Mouse (Mus musculus) embryonic stem cell, embryonic (primary cell): ENCODE measurements around the gene Fbp2.

Experiments
- CTCF ChIA-PET, 4 experiments: fragments of 300-600 bp in 2 of 4; fragments of 350-600 bp in 2 of 4; sonication (Branson Sonifier 250); formaldehyde crosslinking; loops; one replicate each; lab custom pipeline; 2022; ENCODE audit warnings: inconsistent platforms in 2 of 4; lab: Charles Lee
- POLR2A ChIA-PET, 4 experiments: fragments of 300-600 bp in 2 of 4; fragments of 350-600 bp in 2 of 4; sonication (Branson Sonifier 250); formaldehyde crosslinking; loops; one replicate each; lab custom pipeline; 2022; ENCODE audit warnings: antibody characterized with exemption in 4 of 4, inconsistent platforms in 1 of 4; lab: Charles Lee

Fbp2 gene

DNA sequence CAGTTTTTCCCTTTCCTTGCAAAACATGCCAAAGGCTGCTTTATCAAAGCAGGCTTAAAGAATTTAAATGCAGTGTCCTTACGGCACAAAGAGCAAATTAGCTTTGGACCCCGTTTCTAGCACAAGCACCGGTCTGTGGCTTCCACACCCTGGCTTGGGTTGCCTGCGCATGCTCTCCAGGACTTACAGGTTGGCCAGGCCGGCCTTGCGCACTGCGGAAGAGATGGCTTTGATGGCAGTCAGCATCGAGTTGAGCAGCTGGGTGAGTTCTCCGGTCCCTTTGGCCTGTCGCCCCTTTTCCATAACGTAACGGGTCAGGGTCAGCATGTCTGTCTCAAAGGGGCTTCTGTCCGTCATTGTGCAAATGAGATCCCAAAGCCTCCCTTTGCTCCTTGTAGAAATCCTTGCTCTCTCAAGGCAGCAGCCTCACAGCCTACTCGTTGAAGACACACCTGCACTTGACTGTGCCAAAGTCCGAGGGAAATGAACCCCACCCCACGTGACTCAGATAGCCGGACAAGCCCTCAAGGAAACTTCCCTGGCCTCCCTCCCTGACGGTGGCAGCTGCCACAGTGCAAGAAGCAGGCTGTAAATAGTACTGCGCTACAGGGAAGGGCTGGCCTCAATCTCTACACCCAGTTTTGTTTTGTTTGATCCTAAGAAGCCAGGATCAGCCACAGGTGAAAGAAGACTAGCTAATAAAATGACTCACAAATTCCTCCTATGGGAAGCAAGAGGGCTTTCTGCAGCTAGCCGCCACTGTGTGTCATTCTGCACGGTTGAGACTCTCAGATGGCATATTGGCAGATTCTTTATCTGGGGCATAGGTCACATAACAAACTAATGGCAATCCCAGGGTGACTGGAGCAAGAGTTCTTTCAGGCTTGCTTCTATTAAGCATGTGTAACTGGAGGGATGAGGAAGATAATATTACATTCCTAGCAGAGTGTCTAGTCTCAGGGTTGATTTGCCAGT is at the start of gene Fbp2:
Fbp2 (minus strand) TSS at position 482 of the 975 bp plus-strand sequence.
- ChIA-PET CTCF (interaction anchor here in 3 of 4 experiments (0.6 to 0.7 kb wide), 7 partner anchors 11 to 1416 kb away, joined by 3 to 8 read pairs (median 4); partner anchors contain the start of gene 6720489N17Rik (in 1 of the 3)), POLR2A (interaction anchor here in 3 of 4 experiments (0.6 to 2.7 kb wide), 4 partner anchors 11 to 53 kb away, joined by 3 to 9 read pairs (median 4); no protein-coding TSS in a partner anchor)

- CTCF ChIA-PET = interaction anchor here in 1 of 4 experiments (0.6 kb wide), 1 partner anchor 119 kb away, joined by 4 read pairs; no protein-coding TSS in a partner anchor
- POLR2A ChIA-PET = interaction anchor here in 1 of 4 experiments (1.3 kb wide), 1 partner anchor 30 kb away, joined by 4 read pairs; no protein-coding TSS in a partner anchor
Measured at GRCm38 (mm10) chr13:62907527-62908162, 49.4 kb upstream of the Fbp2 start.

DNA sequence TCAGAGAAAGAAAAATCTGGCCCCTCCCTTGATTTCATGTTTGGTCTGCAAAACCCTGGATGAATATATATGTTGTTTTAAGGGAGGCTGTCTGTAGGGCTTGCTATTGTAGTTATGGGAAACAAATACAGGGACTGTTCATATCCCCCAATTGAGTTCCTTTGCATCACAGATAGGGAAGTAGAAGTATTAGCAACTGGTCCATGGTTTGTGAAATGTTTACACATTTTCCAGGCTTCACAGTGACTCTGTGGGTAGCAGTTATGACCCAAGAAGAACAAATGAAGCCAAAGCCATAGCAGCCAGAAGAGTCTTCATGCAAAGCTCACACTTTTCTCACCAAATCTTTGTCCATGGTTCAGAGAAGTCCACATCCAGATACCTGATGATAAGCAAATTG is 42.9 kb upstream of the Fbp2 start:
- ChIA-PET CTCF (no interaction called here), POLR2A (no interaction called here)

DNA sequence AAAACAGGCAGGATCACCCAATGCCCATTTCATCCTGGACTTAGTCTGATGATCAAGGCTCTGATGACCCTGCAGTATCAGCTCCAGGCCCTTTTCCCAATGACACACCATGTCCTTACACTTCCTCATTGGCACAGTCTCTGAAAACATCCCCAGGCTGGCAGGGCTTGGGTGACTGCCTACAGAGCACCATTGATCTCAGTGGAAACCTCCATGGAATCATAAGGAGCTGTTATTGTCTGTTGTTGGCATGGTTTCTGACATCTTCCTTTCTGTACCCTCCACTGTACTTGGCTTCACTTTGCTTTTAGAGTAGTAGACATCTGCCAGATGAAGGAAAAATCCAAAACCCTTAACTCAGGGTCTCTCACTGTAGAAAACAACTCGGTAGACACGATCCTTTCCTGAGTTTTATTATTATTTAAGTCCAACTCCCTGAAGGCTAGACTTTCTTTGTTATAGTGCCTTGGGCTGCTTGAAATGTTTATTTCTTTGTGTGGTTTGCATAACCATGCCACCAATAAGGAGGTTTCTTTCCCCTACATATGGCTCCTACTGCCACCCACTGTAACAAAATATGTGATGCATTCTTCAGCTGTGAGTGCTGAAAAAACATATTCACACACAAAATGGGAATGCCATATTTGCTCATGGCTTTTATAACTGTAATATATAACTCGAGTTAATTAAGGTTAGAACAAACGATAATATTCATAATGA is 39.9 kb upstream of the Fbp2 start:
- ChIA-PET POLR2A (no interaction called here), CTCF (no interaction called here)

- CTCF ChIA-PET = interaction anchor here in 1 of 4 experiments (0.7 kb wide), 1 partner anchor 24 kb away, joined by 5 read pairs; no protein-coding TSS in a partner anchor
- POLR2A ChIA-PET = interaction anchor here in 1 of 4 experiments (0.6 kb wide), 1 partner anchor 411 kb away, joined by 3 read pairs; no protein-coding TSS in a partner anchor
Measured at GRCm38 (mm10) chr13:62893044-62893842, 35.0 kb upstream of the Fbp2 start.

DNA sequence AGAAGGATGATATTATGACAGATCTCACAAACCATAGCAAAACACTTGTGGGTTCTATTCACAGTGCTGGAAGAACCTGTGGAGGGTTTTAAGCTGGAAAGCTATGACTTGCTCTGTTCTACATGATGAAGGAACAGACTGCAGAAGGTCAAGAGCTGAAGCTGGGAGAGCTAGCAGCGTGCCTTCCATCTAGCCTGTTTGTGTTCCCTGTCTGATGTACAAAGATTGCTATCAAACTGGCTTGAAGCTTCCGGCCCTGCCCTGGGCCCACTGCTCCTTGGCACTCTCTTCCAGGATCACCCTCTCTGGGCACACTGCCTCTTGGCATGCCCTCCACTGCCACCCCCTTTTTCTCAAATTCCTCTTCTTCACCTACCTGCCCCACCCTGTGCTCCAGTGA is 31.1 kb upstream of the Fbp2 start:
- POLR2A ChIA-PET = interaction anchor here in 1 of 4 experiments (1.5 to 1.7 kb wide), 2 partner anchors 9 to 13 kb away, joined by 4 to 7 read pairs; no protein-coding TSS in a partner anchor
- CTCF ChIA-PET = no interaction called here

GRCm38 (mm10) chr13:62887712-62888441 is 29.7 kb upstream of the Fbp2 start, which contains the start of gene Fbp1:
Gene Fbp1 (minus strand): TSS chr13:62888282.
- ChIA-PET POLR2A (interaction anchor here in 1 of 4 experiments (0.9 to 1.7 kb wide), 2 partner anchors 7 to 22 kb away, joined by 3 to 7 read pairs; no protein-coding TSS in a partner anchor), CTCF (no interaction called here)

DNA sequence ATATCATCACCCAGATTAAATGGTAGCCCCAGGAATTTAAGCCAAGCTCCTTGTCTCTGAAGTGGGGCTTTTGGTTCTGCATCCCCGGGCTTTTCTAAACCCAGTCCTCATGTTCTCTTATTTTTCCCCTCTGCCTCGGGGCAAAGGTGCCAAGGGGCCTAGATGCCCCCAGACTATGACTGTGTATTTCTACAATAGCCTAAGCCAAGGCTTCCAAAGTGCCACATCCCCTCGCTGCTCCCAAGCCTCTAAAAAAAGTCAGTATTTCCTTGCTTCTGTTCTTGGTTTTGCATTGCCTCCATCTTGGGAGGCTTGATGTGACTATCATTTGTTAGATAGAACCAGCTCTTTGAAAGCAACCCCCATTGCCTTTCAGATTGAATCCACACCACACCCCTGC is 26.3 kb upstream of the Fbp2 start:
- ChIA-PET POLR2A (no interaction called here), CTCF (interaction anchor here in 1 of 4 experiments (0.5 kb wide), 1 partner anchor 35 kb away, joined by 3 read pairs; no protein-coding TSS in a partner anchor)

DNA sequence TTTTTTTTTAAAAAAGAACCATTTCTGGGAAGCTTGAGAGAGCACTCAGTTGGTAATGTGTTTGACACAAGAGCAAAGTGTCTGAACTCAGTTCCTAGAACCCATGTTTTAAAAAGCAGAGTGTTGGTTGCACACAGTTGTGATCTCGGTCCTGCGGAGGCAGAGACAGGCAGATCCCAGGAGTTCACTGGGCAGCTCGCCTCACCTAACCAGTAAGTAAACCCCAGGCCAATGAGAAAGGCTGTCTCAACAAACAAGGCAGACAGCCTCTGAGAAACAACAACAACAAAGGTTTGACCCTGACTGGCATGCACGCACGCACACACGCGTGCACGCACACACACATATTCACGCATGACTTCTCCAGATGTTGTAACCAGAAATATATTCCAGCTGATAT is 25.7 kb upstream of the Fbp2 start:
- CTCF ChIA-PET = interaction anchor here in 1 of 4 experiments (0.5 kb wide), 1 partner anchor 36 kb away, joined by 3 read pairs; no protein-coding TSS in a partner anchor
- POLR2A ChIA-PET = no interaction called here

GRCm38 (mm10) chr13:62883436-62883835 is 25.2 kb upstream of the Fbp2 start:
- ChIA-PET POLR2A (interaction anchor here in 1 of 4 experiments (1.1 kb wide), 1 partner anchor 22 kb away, joined by 3 read pairs; no protein-coding TSS in a partner anchor), CTCF (no interaction called here)

- POLR2A ChIA-PET = interaction anchor here in 1 of 4 experiments (1.1 kb wide), 1 partner anchor 22 kb away, joined by 3 read pairs; no protein-coding TSS in a partner anchor
- CTCF ChIA-PET = no interaction called here
Measured at GRCm38 (mm10) chr13:62882856-62883255, 24.6 kb upstream of the Fbp2 start.

GRCm38 (mm10) chr13:62881336-62881735 is 23.1 kb upstream of the Fbp2 start:
- CTCF ChIA-PET = interaction anchor here in 2 of 4 experiments (0.7 to 1.7 kb wide), 2 partner anchors 475 to 705 kb away, joined by 4 to 11 read pairs; no protein-coding TSS in a partner anchor
- POLR2A ChIA-PET = interaction anchor here in 1 of 4 experiments (2.3 kb wide), 1 partner anchor 8 kb away, joined by 7 read pairs; the partner anchor contains the start of gene Fbp1

GRCm38 (mm10) chr13:62879831-62880615 is 21.8 kb upstream of the Fbp2 start:
- CTCF ChIA-PET = interaction anchor here in 3 of 4 experiments (0.6 to 1.7 kb wide), 5 partner anchors 24 to 1238 kb away, joined by 4 to 7 read pairs (median 5); no protein-coding TSS in a partner anchor

GRCm38 (mm10) chr13:62879411-62879810 is 21.2 kb upstream of the Fbp2 start:
- POLR2A ChIA-PET = interaction anchor here in 2 of 4 experiments (0.6 to 2.3 kb wide), 6 partner anchors 9 to 426 kb away, joined by 3 to 7 read pairs (median 3); partner anchors contain the start of genes 2010111I01Rik (in 2 of the 2) and Fbp1 (in 1 of the 2)
- CTCF ChIA-PET = interaction anchor here in 3 of 4 experiments (0.6 to 1.6 kb wide), 4 partner anchors 23 to 1238 kb away, joined by 5 to 7 read pairs (median 5); no protein-coding TSS in a partner anchor

More at GRCm38 (mm10) chr13:62879831-62880615, 21.8 kb upstream of the Fbp2 start:
- POLR2A ChIA-PET = interaction anchor here in 2 of 4 experiments (0.6 to 2.3 kb wide), 7 partner anchors 8 to 425 kb away, joined by 3 to 7 read pairs (median 3); partner anchors contain the start of genes 2010111I01Rik (in 2 of the 2) and Fbp1 (in 1 of the 2)

GRCm38 (mm10) chr13:62877247-62877646 is 19.0 kb upstream of the Fbp2 start:
- POLR2A ChIA-PET = interaction anchor here in 1 of 4 experiments (1.4 to 1.5 kb wide), 2 partner anchors 13 to 31 kb away, joined by 4 read pairs; no protein-coding TSS in a partner anchor

More at GRCm38 (mm10) chr13:62877247-62877646, 19.0 kb upstream of the Fbp2 start:
- CTCF ChIA-PET = interaction anchor here in 1 of 4 experiments (1.5 kb wide), 1 partner anchor 21 kb away, joined by 5 read pairs; no protein-coding TSS in a partner anchor
